Mouse (Mus musculus): Measurements from ENCODE around the gene Angpt4.

- TF ChIP-seq CTCF (IDR thresholded peaks at IDR 0.05; ENCODE audit: low read depth) = no peak
- TF ChIP-seq EP300 (IDR thresholded peaks at IDR 0.05; ENCODE audit: low read depth) = no peak
Measured at GRCm38 (mm10) chr2:151977689-151978440, 66.9 kb downstream of the Angpt4 start.

All from heart, postnatal 0 days (tissue).